Mouse (Mus musculus) heart, adult 2 months (tissue): ENCODE measurements around the gene Fam117a. TPM values are rescaled to one million over a fixed set of nuclear protein-coding genes. Genes with fewer than 3 reads are reported as not detected.

ENCODE experiments used
- DNase-seq, 2 experiments: peaks; one replicate each; pipeline ENCODE4 v3.0.0; 2021
- H3K27ac ChIP-seq: fragments of 200-600 bp; 2 replicates; pipeline ENCODE4 v1.8.1; 2022
- H3K27me3 ChIP-seq: fragments of 200-500 bp; 2 replicates; pipeline ENCODE4 v1.6.1; 2012; ENCODE audit warnings: mild to moderate bottlenecking, low read length, inconsistent platforms, mixed read lengths; ENCODE audit not compliant: control insufficient read depth, insufficient read depth
- H3K36me3 ChIP-seq: fragments of 200-500 bp; 2 replicates; pipeline ENCODE4 v1.6.1; 2012; ENCODE audit warnings: low read length, inconsistent platforms; ENCODE audit not compliant: control insufficient read depth, insufficient read depth
- H3K4me1 ChIP-seq: fragments of 200-500 bp; 2 replicates; pipeline ENCODE4 v1.6.1; 2011; ENCODE audit warnings: low read length; ENCODE audit not compliant: control insufficient read depth, insufficient read depth
- H3K4me3 ChIP-seq: fragments of 200-600 bp; 2 replicates; pipeline ENCODE4 v1.8.1; 2022
- H3K79me2 ChIP-seq: fragments of 200-500 bp; replicated peaks from 2 replicates; pipeline ENCODE4 v1.6.1; 2012; ENCODE audit warnings: mild to moderate bottlenecking, inconsistent platforms, low read length, moderate library complexity, mixed read lengths; ENCODE audit not compliant: control insufficient read depth, insufficient read depth
- H3K9ac ChIP-seq: fragments of 200-500 bp; 2 replicates; pipeline ENCODE4 v1.6.1; 2012; ENCODE audit warnings: low read depth, mild to moderate bottlenecking, control low read depth, inconsistent platforms, low read length, mixed read lengths
- CTCF ChIP-seq: fragments of 200-600 bp; IDR thresholded peaks from 2 replicates; pipeline ENCODE4 v1.8.1; 2022; ENCODE audit warnings: antibody characterized with exemption, mild to moderate bottlenecking, moderate library complexity
- EP300 ChIP-seq: fragments of 200-500 bp; IDR thresholded peaks from 2 replicates; pipeline ENCODE4 v1.6.1; 2011; ENCODE audit warnings: low read depth, low read length, control low read depth; ENCODE audit not compliant: insufficient read depth
- POLR2A ChIP-seq: fragments of 200-500 bp; IDR thresholded peaks from 2 replicates; pipeline ENCODE4 v1.6.1; 2011; ENCODE audit warnings: mild to moderate bottlenecking, low read depth, low read length, control low read depth; ENCODE audit not compliant: insufficient read depth
- WGBS: fragments of 180-500 bp; shearing (Covaris S2); methylation state at CpG from one replicate; pipeline ENCODE4 v1.1.7; 2018; 5-methylcytosine and 5-hydroxymethylcytosine counted together
- intact Hi-C: fragments of 180-260 bp; cut with DNase I; formaldehyde crosslinking; loops from one replicate; pipeline ENCODE4 v1.15.1; 2025
- polyA plus RNA-seq: library from polyadenylated mRNA; depleted of rRNA; stranded (reverse); fragments of >200 nt; gene quantifications from 2 replicates; pipeline ENCODE4 v1.2.3, GENCODE M21; 2012
- total RNA-seq, 2 experiments: library from RNA; stranded (reverse); gene quantifications; 2 replicates each; pipeline ENCODE4 v1.2.3; 2021

The Fam117a gene
- total and polyA plus RNA-seq, 3 experiments, result 8.6 to 19.0 (median 10.0) TPM

DNA sequence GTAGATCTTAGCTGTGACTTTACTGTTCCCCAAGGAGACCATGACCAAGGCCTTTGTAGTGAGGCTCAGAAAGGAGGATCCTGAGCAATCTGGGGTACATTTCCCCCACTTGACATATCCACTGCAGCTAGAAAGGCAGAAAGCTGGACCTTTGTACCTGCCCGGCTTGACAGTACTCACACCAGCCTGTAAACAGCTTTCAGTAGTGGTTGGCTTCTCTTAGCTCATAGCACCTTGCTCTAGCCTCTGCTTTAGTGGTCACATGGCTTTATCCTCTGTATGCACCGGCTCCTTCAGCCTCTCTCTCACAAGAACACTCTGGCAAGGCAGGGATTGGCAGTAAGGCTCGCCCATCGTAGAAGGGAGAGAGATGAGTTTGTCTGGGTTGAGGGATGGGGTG lies 32.1 kb downstream of the Fam117a start:
- intact Hi-C loops, result loop anchor here (5.0 kb wide), 2 partner anchors 57 to 107 kb away; partner anchors contain the start of genes Kat7 and Tac4
- no peaks in the 10 kb centered on the region for H3K27me3 ChIP-seq
- 89% methylated on average over 4 of the region's 4 CpGs for WGBS
- no peak for TF ChIP-seq EP300
- no peak for TF ChIP-seq POLR2A
- no peak for TF ChIP-seq CTCF
- no peak for DNase-seq
- no peak overlapping the region for H3K4me3 ChIP-seq
- H3K4me1 ChIP-seq, result peaks cover 34% of the 10 kb centered on the region
- H3K9ac ChIP-seq, result no peak overlapping the region
- H3K79me2 ChIP-seq, result no peaks in the 10 kb centered on the region
- peaks cover 5% of the 10 kb centered on the region; the same call in 1 of the 2 replicates for H3K36me3 ChIP-seq
- H3K27ac ChIP-seq, result peak overlapping the region; percentile 55; the same call in 1 of the 2 replicates

- Histone ChIP-seq H3K27me3 (no peaks in the 10 kb centered on the region), H3K36me3 (peaks cover 2% of the 10 kb centered on the region; the same call in 1 of the 2 replicates), H3K9ac (no peak overlapping the region), H3K4me1 (peaks cover 29% of the 10 kb centered on the region), H3K79me2 (no peaks in the 10 kb centered on the region), H3K27ac (peak overlapping the region; percentile 55), H3K4me3 (no peak overlapping the region)
- intact Hi-C loops, result loop anchor here (5.0 kb wide), 2 partner anchors 58 to 108 kb away; partner anchors contain the start of genes Kat7 and Tac4
- no peak for TF ChIP-seq CTCF
- TF ChIP-seq EP300, result peak; percentile 62; the same call in 1 of the 2 replicates
- peak; percentile 75 to 85 for DNase-seq
- WGBS, result 39% methylated on average over 15 of the region's 15 CpGs
Observed at GRCm38 (mm10) chr11:95369964-95370890, 33.4 kb downstream of the Fam117a start.

- WGBS, result 87% methylated on average over 7 of the region's 7 CpGs
- DNase-seq, result no peak
- Histone ChIP-seq H3K36me3 (peaks cover 2% of the 10 kb centered on the region; the same call in 1 of the 2 replicates), H3K4me3 (no peak overlapping the region), H3K27me3 (no peaks in the 10 kb centered on the region), H3K27ac (no peak overlapping the region), H3K9ac (no peak overlapping the region), H3K79me2 (no peaks in the 10 kb centered on the region), H3K4me1 (peaks cover 23% of the 10 kb centered on the region)
- intact Hi-C loops, result no loop called here
- TF ChIP-seq CTCF (no peak), EP300 (no peak), POLR2A (no peak)
Observed at GRCm38 (mm10) chr11:95371182-95371581, 34.4 kb downstream of the Fam117a start.

- peaks cover 5% of the 10 kb centered on the region for H3K4me1 ChIP-seq
- no peaks in the 10 kb centered on the region for H3K36me3 ChIP-seq
- H3K27me3 ChIP-seq, result no peaks in the 10 kb centered on the region
- H3K79me2 ChIP-seq, result no peaks in the 10 kb centered on the region
- no peak overlapping the region for H3K4me3 ChIP-seq
- TF ChIP-seq EP300 (no peak), POLR2A (no peak), CTCF (no peak)
- no peak overlapping the region for H3K27ac ChIP-seq
- intact Hi-C loops, result no loop called here
- no peak overlapping the region for H3K9ac ChIP-seq
- 56% methylated on average over 9 of the region's 9 CpGs for WGBS
- DNase-seq, result no peak
Observed at GRCm38 (mm10) chr11:95378926-95379325, 42.1 kb downstream of the Fam117a start.

DNA sequence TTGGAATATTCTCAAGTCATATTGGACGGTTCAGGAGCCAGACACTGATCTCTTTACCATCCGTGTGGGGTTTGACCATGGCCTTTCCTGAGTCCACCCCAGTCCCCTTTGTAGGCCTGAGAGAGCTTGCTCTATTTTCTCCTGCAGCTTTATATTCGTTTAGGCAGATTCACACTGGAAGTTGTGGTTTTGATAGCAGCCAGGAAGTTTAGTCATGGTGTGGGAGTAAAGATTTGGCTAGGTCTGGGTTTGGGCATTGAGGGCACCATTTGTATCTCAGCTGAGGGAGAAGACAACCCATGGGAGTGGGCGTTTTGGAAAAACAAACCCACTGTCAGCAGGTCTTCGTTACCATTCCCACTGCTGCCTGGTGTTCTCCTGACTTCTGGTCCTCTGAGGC lies 42.7 kb downstream of the Fam117a start:
- no peak for DNase-seq
- no peaks in the 10 kb centered on the region for H3K27me3 ChIP-seq
- intact Hi-C loops, result no loop called here
- 41% methylated on average over 5 of the region's 5 CpGs for whole genome bisulfite sequencing
- no peak overlapping the region for H3K4me3 ChIP-seq
- H3K27ac ChIP-seq, result no peak overlapping the region
- TF ChIP-seq CTCF (no peak), POLR2A (no peak)
- peaks cover 5% of the 10 kb centered on the region for H3K4me1 ChIP-seq
- H3K36me3 ChIP-seq, result no peaks in the 10 kb centered on the region
- H3K79me2 ChIP-seq, result no peaks in the 10 kb centered on the region
- H3K9ac ChIP-seq, result no peak overlapping the region

GRCm38 (mm10) chr11:95380711-95381110 lies 43.9 kb downstream of the Fam117a start:
- no peak overlapping the region for H3K9ac ChIP-seq
- WGBS, result 90% methylated on average over 7 of the region's 7 CpGs
- H3K27ac ChIP-seq, result no peak overlapping the region
- no peak overlapping the region for H3K4me3 ChIP-seq
- no peaks in the 10 kb centered on the region for H3K79me2 ChIP-seq
- TF ChIP-seq POLR2A (no peak), CTCF (no peak), EP300 (no peak)
- peaks cover 5% of the 10 kb centered on the region for H3K4me1 ChIP-seq
- DNase-seq, result no peak
- H3K27me3 ChIP-seq, result no peaks in the 10 kb centered on the region
- intact Hi-C loops, result loop anchor here (5.0 kb wide), 1 partner anchor 43 kb away; the partner anchor contains the start of gene Fam117a
- H3K36me3 ChIP-seq, result peaks cover 2% of the 10 kb centered on the region; the same call in 1 of the 2 replicates
